Mouse (Mus musculus) hindbrain, embryonic 14.5 days (tissue): Measurements from ENCODE around the gene Gmppa. TPM values are rescaled to one million over a fixed set of nuclear protein-coding genes. Genes with fewer than 3 reads are reported as not detected.

Experiments used
- ATAC-seq: fragments of 200-750 bp; cut with Nextera tagmentation; 2 replicates; pipeline ENCODE4 v1.8.0; 2017; ENCODE audit warnings: moderate number of reproducible peaks, mild to moderate bottlenecking, moderate TSS enrichment, moderate library complexity; ENCODE audit not compliant: low FRiP score
- DNase-seq: peaks from one replicate; pipeline ENCODE4 v3.0.0-alpha.2; 2015; ENCODE audit warnings: low spot score
- H3K27ac ChIP-seq: fragments of 300-500 bp; sonication (generic); 2 replicates; pipeline ENCODE4 v1.5.1; 2014; ENCODE audit warnings: mild to moderate bottlenecking, moderate library complexity
- H3K27me3 ChIP-seq: fragments of 300-500 bp; sonication (generic); 2 replicates; pipeline ENCODE4 v1.6.1; 2014; ENCODE audit warnings: mild to moderate bottlenecking, low read length, mixed read lengths; ENCODE audit not compliant: control insufficient read depth, insufficient read depth
- H3K36me3 ChIP-seq: fragments of 300-500 bp; sonication (generic); replicated peaks from 2 replicates; pipeline ENCODE4 v1.6.1; 2014; ENCODE audit not compliant: control insufficient read depth, insufficient read depth
- H3K4me1 ChIP-seq: fragments of 300-500 bp; sonication (generic); replicated peaks from 2 replicates; pipeline ENCODE4 v1.6.1; 2014; ENCODE audit warnings: antibody characterized with exemption, low read length, mixed read lengths; ENCODE audit not compliant: control insufficient read depth, insufficient read depth
- H3K4me2 ChIP-seq: fragments of 300-500 bp; sonication (generic); replicated peaks from 2 replicates; pipeline ENCODE4 v1.6.1; 2014; ENCODE audit warnings: mild to moderate bottlenecking, moderate library complexity
- H3K4me3 ChIP-seq: fragments of 300-500 bp; sonication (generic); replicated peaks from 2 replicates; pipeline ENCODE4 v1.5.1; 2014; ENCODE audit warnings: mild to moderate bottlenecking, low read length
- H3K9ac ChIP-seq: fragments of 300-500 bp; sonication (generic); 2 replicates; pipeline ENCODE4 v1.6.1; 2014
- H3K9me3 ChIP-seq: fragments of 300-500 bp; sonication (generic); 2 replicates; pipeline ENCODE4 v1.6.1; 2016; ENCODE audit warnings: low read length; ENCODE audit not compliant: control insufficient read depth
- WGBS: fragments of 180-500 bp; shearing (Covaris S2); extraction: QIAGEN DNeasy Blood & Tissue Kit; methylation state at CpG from one replicate; pipeline ENCODE4 v1.1.7; 2014; 5-methylcytosine and 5-hydroxymethylcytosine counted together
- polyA plus RNA-seq: library from polyadenylated mRNA; unstranded; fragments of >200 nt; fragmentation: Nextera tagmentation; extraction: Ambion mirVana; gene quantifications from 2 replicates; pipeline ENCODE4 v1.2.1, GENCODE M21; 2014

Gene Gmppa
- polyA plus RNA-seq, 1 experiment from 2014 or later = 65.0 TPM

DNA sequence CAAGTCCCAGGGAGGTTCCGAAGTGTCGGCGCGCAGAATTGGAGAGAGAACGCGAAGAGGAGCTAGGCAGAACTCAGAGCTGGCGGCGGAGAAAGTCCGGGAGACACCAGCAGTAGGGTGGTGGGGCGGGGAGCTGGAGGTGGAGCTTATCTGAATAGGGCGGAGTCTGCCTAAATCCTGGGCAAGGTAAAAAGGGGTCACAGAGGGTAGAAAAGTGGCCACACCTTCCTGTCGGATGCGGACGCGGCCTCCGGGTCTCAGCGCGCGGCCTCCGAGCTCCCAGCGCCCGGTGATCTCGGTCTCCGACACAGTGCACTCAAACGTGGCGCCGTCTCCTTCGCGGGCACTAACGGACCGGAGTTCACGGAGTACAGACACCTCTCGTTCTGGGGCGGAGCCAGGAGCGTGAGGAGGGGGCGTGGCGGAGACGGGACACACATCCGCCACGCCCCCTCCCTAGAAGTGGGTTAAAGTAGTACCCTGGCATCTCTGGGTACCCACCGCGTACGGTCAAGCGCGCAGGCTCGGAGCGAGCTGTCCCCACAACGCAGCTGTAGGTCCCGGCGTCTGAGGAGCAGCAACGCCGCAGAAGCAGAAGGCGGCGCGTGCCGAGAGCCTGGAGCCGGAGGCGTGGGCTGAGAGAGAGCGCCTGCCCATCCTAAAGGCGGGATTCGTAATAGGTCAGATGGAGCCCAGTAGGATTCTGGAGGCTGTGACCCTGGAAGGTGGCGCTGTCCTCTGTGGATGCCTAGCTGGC is 51.9 kb downstream of the Gmppa start:
- DNase-seq (peak; percentile 59), ATAC-seq (peak; percentile 56)
- H3K4me1 ChIP-seq = peaks cover 10% of the 10 kb centered on the region
- H3K9me3 ChIP-seq = no peaks in the 10 kb centered on the region
- H3K4me2 ChIP-seq = peak overlapping the region; percentile 78
- H3K27ac ChIP-seq = no peak overlapping the region
- H3K9ac ChIP-seq = peak overlapping the region; percentile 46
- WGBS = under 1% methylated on average over 55 of the region's 62 CpGs
- H3K4me3 ChIP-seq = peak overlapping the region; percentile 43
- H3K27me3 ChIP-seq = peaks cover 61% of the 10 kb centered on the region
- H3K36me3 ChIP-seq = peaks cover 54% of the 10 kb centered on the region

DNA sequence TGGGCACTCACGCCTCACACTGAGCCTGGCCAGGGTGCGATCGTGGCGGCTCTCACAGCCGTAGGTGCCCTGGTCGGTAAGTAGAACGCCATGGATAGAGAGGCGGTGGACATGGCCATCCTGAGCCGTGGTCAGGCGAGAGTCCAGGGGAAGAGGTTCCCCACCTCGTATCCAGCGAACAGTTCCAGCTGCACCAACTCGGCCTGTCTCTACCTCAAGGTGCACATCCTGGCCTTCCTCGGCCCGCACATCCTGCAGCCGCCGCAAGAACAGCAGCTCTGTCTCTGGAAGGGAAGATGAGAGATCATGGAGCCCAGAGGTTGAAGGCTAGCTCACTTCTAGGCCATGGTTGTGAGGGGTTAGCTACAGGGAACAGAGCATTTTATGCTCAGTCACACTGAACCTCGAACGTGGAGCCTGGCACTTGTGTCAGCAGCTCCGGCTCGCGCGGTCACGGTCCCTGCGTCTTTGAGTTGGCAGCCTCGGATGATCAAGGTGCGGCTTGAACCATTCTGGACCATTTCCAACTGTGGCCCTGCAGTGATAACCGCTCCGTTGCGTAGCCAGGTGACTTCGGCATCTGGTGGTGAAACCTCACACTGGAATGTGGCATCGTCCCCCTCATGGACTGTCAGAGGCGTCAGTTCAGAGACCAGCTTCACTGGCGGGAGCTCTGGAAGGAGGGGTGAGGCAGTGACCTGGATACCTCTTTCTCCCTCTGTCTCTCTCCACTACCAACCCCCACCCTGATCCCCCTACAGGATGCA is 55.2 kb downstream of the Gmppa start:
- Histone ChIP-seq H3K36me3 (peaks cover 26% of the 10 kb centered on the region; the same call in 1 of the 2 replicates), H3K27me3 (peaks cover 41% of the 10 kb centered on the region), H3K27ac (no peak overlapping the region), H3K9ac (no peak overlapping the region), H3K4me3 (no peak overlapping the region), H3K9me3 (no peaks in the 10 kb centered on the region), H3K4me1 (peaks cover 10% of the 10 kb centered on the region), H3K4me2 (no peak overlapping the region)
- ATAC-seq (no peak), DNase-seq (no peak)
- WGBS = 86% methylated on average over 34 of the region's 34 CpGs

DNA sequence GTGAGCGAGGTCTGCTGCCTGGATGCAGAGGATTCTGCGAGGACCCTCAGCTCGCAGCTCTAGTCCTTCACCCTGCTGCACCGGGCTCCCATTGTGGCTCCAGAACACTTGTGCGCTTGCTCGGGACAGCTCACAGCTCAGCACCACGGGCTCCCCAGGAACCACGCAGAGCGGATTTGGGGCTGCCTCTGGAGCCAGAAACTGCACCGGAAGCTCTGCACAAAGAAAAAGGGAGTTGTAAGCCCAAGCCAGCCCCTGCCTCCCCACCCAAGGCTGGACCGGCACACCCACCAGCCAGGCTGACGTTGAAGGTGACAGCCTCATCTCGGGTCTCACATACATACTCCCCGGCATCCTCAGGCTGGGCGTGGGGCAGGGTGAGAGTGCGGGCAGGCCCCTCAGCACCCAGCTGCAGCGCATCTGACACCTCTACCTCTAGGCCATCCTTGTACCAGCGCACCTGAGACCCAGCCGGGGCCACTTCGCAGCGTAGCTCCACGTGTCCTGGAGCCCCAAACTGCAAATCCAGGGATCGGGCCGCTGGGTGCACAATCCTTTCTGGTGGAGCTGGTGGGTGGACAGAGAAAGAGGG is 56.9 kb downstream of the Gmppa start:
- Histone ChIP-seq H3K36me3 (peaks cover 31% of the 10 kb centered on the region), H3K4me3 (no peak overlapping the region), H3K4me1 (peaks cover 7% of the 10 kb centered on the region), H3K9me3 (no peaks in the 10 kb centered on the region), H3K27ac (no peak overlapping the region), H3K27me3 (peaks cover 26% of the 10 kb centered on the region), H3K4me2 (no peak overlapping the region), H3K9ac (no peak overlapping the region)
- DNase-seq (no peak), ATAC-seq (no peak)
- WGBS = 35% methylated on average over 24 of the region's 24 CpGs

Other genes with a start within 250 kb of the Gmppa start
- 16.7 and 18.4 TPM in 2 replicates for gene Ankzf1, start 243.8 kb upstream of the Gmppa start, polyA plus RNA-seq
- gene Atg9a, start 243.7 kb upstream of the Gmppa start, polyA plus RNA-seq = 53.6 and 59.5 TPM in 2 replicates
- 15.8 and 19.5 TPM in 2 replicates for gene Glb1l, start 225.1 kb upstream of the Gmppa start, polyA plus RNA-seq
- 121 and 128 TPM in 2 replicates for gene Stk16, start 225.1 kb upstream of the Gmppa start, polyA plus RNA-seq
- 13.8 and 20.8 TPM in 2 replicates for gene Tuba4a, start 216.1 kb upstream of the Gmppa start, polyA plus RNA-seq
- not detected in 2 replicates for gene A630095N17Rik, start 203.8 kb upstream of the Gmppa start, polyA plus RNA-seq
- gene Dnajb2, start 199.5 kb upstream of the Gmppa start, polyA plus RNA-seq = 39.5 and 45.2 TPM in 2 replicates
- gene Ptprn, start 171.4 kb upstream of the Gmppa start, polyA plus RNA-seq = 26.1 and 34.8 TPM in 2 replicates
- 232 and 253 TPM in 2 replicates for gene Resp18, start 157.5 kb upstream of the Gmppa start, polyA plus RNA-seq
- gene Dnpep, start 117.9 kb upstream of the Gmppa start, polyA plus RNA-seq = 132 and 141 TPM in 2 replicates
- 1.0 and 1.7 TPM in 2 replicates for gene Des, start 75.6 kb upstream of the Gmppa start, polyA plus RNA-seq
- 18.0 and 22.9 TPM in 2 replicates for gene Speg, start 60.6 kb upstream of the Gmppa start, polyA plus RNA-seq
- gene Asic4, start 14.5 kb downstream of the Gmppa start, polyA plus RNA-seq = 4.9 and 5.0 TPM in 2 replicates
- gene Chpf, start 43.4 kb downstream of the Gmppa start, polyA plus RNA-seq = 49.2 and 55.0 TPM in 2 replicates
- gene Tmem198, start 43.6 kb downstream of the Gmppa start, polyA plus RNA-seq = 37.5 and 40.3 TPM in 2 replicates
- 22.6 and 25.9 TPM in 2 replicates for gene Obsl1, start 70.5 kb downstream of the Gmppa start, polyA plus RNA-seq
- 9.7 and 9.9 TPM in 2 replicates for gene Inha, start 71.1 kb downstream of the Gmppa start, polyA plus RNA-seq
- 14.0 and 17.9 TPM in 2 replicates for gene Stk11ip, start 85.6 kb downstream of the Gmppa start, polyA plus RNA-seq
- 43.0 and 50.1 TPM in 2 replicates for gene Slc4a3, start 110.3 kb downstream of the Gmppa start, polyA plus RNA-seq